Mouse (Mus musculus) C2C12 (cell line): ENCODE data around the gene Mns1.

Experiments used
- CEBPB ChIP-seq: IDR thresholded peaks from one replicate; pipeline ENCODE4 v1.6.1; 2011; ENCODE audit warnings: low read depth, mild to moderate bottlenecking, control low read depth, moderate library complexity
- CTCF ChIP-seq: IDR thresholded peaks from one replicate; pipeline ENCODE4 v1.5.1; 2011; ENCODE audit not compliant: control insufficient read depth, insufficient read depth, insufficient read length
- MAX ChIP-seq: IDR thresholded peaks from one replicate; pipeline ENCODE4 v1.6.1; 2011; ENCODE audit warnings: mild to moderate bottlenecking, control low read depth
- MYOD1 ChIP-seq: IDR thresholded peaks from one replicate; pipeline ENCODE4 v1.6.1; 2011; ENCODE audit warnings: low read depth; ENCODE audit not compliant: control insufficient read depth, insufficient read length
- MYOG ChIP-seq: IDR thresholded peaks from one replicate; pipeline ENCODE4 v1.6.1; 2011; ENCODE audit not compliant: control insufficient read depth, insufficient read length; ENCODE audit errors: extremely low read depth
- USF1 ChIP-seq: IDR thresholded peaks from one replicate; pipeline ENCODE4 v1.6.1; 2011; ENCODE audit warnings: low read depth, mild to moderate bottlenecking, control low read depth, moderate library complexity

DNA sequence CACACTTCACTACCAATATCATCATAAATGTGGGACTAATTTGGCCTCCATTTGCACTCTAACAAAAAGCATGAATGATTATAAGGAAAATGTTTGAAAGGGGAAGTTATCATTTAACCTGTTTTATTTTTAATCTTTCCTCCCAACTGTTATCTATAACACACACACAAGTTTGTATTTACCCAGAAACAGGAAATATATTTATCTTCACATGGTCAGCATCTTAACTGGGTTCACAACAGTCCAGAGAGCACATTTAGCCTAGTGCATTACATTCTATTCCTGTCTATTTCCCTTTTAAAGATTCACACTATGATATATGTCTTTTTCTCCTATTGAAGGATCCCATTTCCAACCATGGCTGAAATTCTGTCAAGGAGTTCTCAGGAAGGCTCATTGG, 50.7 kb downstream of the Mns1 start:
- TF ChIP-seq CTCF (no peak), USF1 (no peak), MYOG (no peak), MYOD1 (no peak), MAX (no peak), CEBPB (no peak)
